Mouse (Mus musculus): ENCODE results near the gene Cntd1. TPM values are rescaled to one million over a fixed set of nuclear protein-coding genes. Genes with fewer than 3 reads are reported as not detected.
A peak's percentile ranks its signal among the peaks of the same experiment; 100 is the strongest.

The Cntd1 gene
- polyA plus RNA-seq, 1 experiment = 0.75 TPM

- Histone ChIP-seq H3K4me3 (ENCODE audit: insufficient read depth, low read depth, low read length) (no peak overlapping the region), H3K4me1 (ENCODE audit: control insufficient read depth, insufficient read depth, insufficient read length, low read length) (peaks cover 7% of the 10 kb centered on the region), H3K27ac (replicated peaks; ENCODE audit: low read depth, low read length) (no peak overlapping the region)
Measured at GRCm38 (mm10) chr11:101263989-101264280, 14.9 kb upstream of the Cntd1 start.

DNA sequence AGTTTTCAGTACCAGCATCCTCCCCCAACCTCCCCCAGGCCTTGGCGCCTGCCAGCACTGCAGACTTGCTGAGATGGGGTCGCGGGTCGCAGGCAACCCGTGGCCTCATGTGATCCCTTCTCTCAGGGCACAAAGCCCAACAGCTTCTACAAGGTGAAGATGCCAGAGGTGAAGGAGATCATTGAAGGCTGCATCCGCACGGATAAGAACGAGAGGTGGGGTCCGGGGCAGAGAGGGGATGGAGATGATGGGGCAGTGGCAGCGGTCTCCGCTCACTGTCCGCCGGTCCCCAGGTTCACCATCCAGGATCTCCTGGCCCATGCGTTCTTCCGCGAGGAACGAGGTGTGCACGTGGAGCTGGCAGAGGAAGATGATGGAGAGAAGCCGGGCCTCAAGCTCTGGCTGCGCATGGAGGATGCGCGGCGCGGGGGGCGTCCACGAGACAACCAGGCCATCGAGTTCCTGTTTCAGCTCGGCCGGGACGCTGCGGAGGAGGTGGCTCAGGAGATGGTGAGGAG is 13.8 kb upstream of the Cntd1 start:
- Histone ChIP-seq H3K4me3 (ENCODE audit: insufficient read depth, low read depth, low read length) (no peak overlapping the region), H3K27ac (replicated peaks; ENCODE audit: low read depth, low read length) (no peak overlapping the region), H3K4me1 (ENCODE audit: control insufficient read depth, insufficient read depth, insufficient read length, low read length) (peaks cover 2% of the 10 kb centered on the region)

DNA sequence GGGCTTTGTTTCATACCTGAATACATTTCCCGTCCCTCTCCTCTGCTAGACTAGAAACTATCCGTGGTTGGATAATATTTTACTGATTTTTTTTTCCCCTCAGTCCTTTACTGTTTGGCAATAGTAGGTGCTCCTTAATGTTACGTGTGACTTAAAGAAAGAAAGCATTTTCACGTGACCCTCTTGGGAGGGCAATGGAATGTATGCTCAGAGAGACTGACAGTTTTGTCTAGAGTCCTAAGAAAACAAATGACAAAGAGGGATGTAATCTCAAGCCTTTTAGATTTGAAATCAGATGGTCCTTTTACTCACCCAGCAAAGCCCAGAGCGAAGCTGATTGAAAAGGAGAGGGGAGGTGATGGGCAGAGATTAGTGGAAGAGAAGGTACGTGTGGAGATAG is 12.9 kb upstream of the Cntd1 start:
- H3K4me3 ChIP-seq (ENCODE audit: insufficient read depth, low read depth, low read length) = no peak overlapping the region
- no peaks in the 10 kb centered on the region; the same call in none of the 2 replicates for H3K4me1 ChIP-seq (ENCODE audit: control insufficient read depth, insufficient read depth, insufficient read length, low read length)
- H3K27ac ChIP-seq (replicated peaks; ENCODE audit: low read depth, low read length) = no peak overlapping the region

DNA sequence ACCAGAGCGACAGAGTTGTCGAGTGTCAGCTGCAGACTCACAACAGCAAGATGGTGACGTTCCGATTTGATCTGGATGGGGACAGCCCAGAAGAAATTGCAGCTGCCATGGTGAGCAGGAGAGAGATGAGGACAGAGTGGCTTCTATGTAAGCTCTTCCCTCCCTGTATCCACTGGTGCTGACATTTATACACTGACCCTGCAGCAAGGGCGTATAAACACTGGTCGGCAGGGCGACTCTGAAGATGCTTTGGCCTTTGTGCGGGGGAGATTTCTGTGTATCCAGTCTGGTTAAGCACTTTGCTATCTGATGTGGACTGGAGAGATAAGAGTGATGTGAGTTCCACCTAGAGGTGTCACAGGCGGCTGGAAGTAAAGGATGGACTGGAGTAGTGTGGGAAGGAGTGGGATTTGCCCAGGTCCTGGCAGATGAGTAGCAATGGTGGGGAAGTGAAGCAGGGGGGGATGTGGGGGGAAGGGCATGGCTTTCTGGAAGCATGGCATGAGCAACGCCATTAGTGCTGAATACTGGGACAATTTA is 9.2 kb upstream of the Cntd1 start:
- Histone ChIP-seq H3K4me1 (ENCODE audit: control insufficient read depth, insufficient read depth, insufficient read length, low read length) (no peaks in the 10 kb centered on the region), H3K27ac (replicated peaks; ENCODE audit: low read depth, low read length) (no peak overlapping the region), H3K4me3 (ENCODE audit: insufficient read depth, low read depth, low read length) (no peak overlapping the region)

GRCm38 (mm10) chr11:101272446-101272845 is 6.4 kb upstream of the Cntd1 start:
- H3K4me1 ChIP-seq (ENCODE audit: control insufficient read depth, insufficient read depth, insufficient read length, low read length) = peaks cover 6% of the 10 kb centered on the region; the same call in 1 of the 2 replicates
- no peak overlapping the region for H3K4me3 ChIP-seq (ENCODE audit: insufficient read depth, low read depth, low read length)
- H3K27ac ChIP-seq (replicated peaks; ENCODE audit: low read depth, low read length) = no peak overlapping the region

DNA sequence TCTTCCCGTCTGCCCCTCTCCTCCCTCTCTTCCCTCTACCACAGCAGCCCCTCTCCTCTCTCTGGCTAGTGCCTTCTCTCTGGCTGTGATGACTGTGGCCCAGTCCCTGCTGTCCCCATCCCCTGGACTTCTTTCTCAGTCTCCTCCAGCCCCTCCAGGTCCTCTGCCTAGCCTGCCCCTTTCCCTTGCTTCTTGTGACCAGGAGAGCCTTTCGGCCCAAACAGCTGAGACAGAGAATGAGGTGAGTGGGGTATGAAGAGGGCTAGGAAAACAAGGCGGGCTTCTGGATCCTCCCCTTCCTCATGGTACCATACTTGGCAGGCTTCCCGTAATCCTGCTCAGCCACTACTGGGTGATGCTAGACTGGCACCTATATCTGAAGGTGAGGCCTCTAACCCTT is 3.5 kb upstream of the Cntd1 start:
- H3K4me3 ChIP-seq (ENCODE audit: insufficient read depth, low read depth, low read length) = no peak overlapping the region
- no peak overlapping the region for H3K27ac ChIP-seq (replicated peaks; ENCODE audit: low read depth, low read length)
- H3K4me1 ChIP-seq (ENCODE audit: control insufficient read depth, insufficient read depth, insufficient read length, low read length) = peaks cover 17% of the 10 kb centered on the region

GRCm38 (mm10) chr11:101276319-101277070 is 2.3 kb upstream of the Cntd1 start:
- Histone ChIP-seq H3K4me3 (ENCODE audit: insufficient read depth, low read depth, low read length) (no peak overlapping the region), H3K27ac (replicated peaks; ENCODE audit: low read depth, low read length) (no peak overlapping the region), H3K4me1 (ENCODE audit: control insufficient read depth, insufficient read depth, insufficient read length, low read length) (peaks cover 17% of the 10 kb centered on the region)

DNA sequence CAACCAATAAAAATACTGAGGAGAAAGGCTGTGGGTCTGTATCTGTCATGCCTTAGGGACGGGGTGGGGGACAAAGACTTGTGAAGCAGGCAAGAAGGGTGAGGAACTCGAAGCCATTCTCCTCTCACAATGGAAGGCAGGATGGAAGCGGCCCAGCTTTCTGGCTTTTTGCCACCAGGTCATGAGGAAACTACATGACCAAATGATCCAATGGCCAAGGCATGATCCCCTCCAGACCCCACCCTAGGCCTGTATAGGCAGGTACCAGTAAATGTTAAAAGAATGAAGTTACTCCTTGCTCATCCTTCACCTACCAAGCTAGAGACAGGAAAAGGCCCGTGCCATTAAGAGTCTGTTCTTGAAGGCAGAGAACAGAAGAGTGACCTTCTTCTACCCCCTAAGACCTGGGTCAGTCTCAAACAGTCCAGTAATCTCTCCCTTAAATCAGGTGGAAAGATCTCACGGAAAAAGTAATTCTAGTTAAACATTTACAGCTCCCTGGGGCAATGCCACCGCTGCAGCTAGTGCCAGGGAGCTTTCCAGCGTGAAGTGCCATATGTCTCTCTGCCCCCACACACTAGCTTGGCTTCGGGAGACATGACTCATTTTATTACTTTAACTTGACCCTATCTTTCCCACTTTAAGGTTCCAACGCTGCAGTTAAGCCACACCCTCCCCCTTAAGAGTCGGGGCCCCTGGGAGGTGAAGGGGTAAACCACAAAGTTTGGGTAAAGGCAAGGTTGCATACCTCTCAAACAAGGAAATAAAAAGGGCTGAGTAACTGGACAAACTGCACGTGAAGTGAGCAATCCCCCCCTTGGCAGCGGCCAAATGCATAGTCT is 1.2 kb upstream of the Cntd1 start:
- H3K27ac ChIP-seq (replicated peaks; ENCODE audit: low read depth, low read length) = no peak overlapping the region
- peak overlapping the region; percentile 78 for H3K4me3 ChIP-seq (ENCODE audit: insufficient read depth, low read depth, low read length)
- peaks cover 17% of the 10 kb centered on the region for H3K4me1 ChIP-seq (ENCODE audit: control insufficient read depth, insufficient read depth, insufficient read length, low read length)

DNA sequence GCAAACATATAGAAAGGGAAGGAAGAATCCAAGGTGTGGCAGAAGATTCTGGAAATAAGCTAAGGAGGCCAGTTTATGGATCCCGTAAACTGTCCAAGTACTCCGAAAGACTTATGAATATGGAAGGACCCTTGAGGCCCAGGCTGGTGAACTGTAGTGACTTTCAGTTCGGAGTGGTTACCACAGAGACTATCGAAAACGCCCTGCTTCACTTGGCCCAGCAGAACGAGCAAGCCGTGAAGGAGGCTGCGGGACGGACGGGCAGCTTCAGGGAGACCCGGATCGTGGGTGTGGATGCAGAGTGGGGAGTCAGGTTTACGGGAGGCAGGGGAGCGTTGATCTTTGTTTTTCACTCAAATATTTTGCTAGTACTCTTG is 369 bp downstream of the Cntd1 start:
- Histone ChIP-seq H3K4me1 (ENCODE audit: control insufficient read depth, insufficient read depth, insufficient read length, low read length) (peaks cover 17% of the 10 kb centered on the region), H3K4me3 (ENCODE audit: insufficient read depth, low read depth, low read length) (peak overlapping the region; percentile 49), H3K27ac (replicated peaks; ENCODE audit: low read depth, low read length) (no peak overlapping the region)

GRCm38 (mm10) chr11:101280837-101281236 is 2.0 kb downstream of the Cntd1 start:
- peaks cover 17% of the 10 kb centered on the region for H3K4me1 ChIP-seq (ENCODE audit: control insufficient read depth, insufficient read depth, insufficient read length, low read length)
- H3K27ac ChIP-seq (replicated peaks; ENCODE audit: low read depth, low read length) = no peak overlapping the region

DNA sequence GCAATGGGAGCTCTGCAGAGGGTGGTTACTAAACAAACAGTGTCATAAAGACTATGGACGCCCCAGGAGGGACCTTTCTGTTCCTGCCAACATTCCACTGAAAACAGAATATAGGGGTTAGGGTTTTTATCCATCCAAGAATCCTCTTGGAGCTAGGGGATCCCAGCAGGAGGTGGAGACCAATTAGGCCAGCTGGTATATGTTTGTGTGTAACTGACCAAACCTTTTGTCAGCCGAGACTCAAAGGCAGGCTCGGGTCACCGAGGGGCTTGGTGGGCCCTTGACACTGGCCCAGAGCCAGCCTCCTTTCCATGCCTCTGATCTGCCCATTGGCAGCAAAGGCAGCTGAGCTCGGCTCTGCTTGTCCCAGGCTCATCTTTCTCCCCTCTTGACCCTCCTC is 4.1 kb downstream of the Cntd1 start:
- Histone ChIP-seq H3K4me1 (ENCODE audit: control insufficient read depth, insufficient read depth, insufficient read length, low read length) (peaks cover 7% of the 10 kb centered on the region), H3K27ac (replicated peaks; ENCODE audit: low read depth, low read length) (no peak overlapping the region), H3K4me3 (ENCODE audit: insufficient read depth, low read depth, low read length) (no peak overlapping the region)

More at GRCm38 (mm10) chr11:101280837-101281236, 2.0 kb downstream of the Cntd1 start:
- no peak overlapping the region for H3K4me3 ChIP-seq (ENCODE audit: insufficient read depth, low read depth, low read length)

DNA sequence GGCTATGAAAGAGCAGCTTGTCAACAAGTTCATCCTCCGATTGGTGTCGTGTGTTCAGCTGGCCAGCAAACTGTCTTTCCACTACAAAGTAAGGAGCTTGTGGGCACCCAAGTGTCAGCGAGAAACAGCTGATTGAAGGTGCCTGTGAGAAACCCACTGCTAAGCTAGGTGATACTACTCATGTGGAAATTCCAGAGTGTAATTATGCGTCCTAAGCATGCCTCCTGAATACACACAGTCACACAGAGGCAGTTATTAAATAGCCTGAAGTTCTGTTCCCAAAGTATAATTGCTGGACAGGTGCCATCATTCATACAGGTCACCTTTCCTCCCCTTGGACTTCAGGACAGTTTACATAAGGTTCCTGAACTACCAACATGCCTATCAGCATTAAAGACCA is 5.0 kb downstream of the Cntd1 start:
- H3K4me3 ChIP-seq (ENCODE audit: insufficient read depth, low read depth, low read length) = no peak overlapping the region
- H3K4me1 ChIP-seq (ENCODE audit: control insufficient read depth, insufficient read depth, insufficient read length, low read length) = 0 out of 2 replicates have a peak, but pooled peaks cover 3% of the 10 kb centered on the region
- H3K27ac ChIP-seq (replicated peaks; ENCODE audit: low read depth, low read length) = no peak overlapping the region

GRCm38 (mm10) chr11:101287306-101287705 is 8.5 kb downstream of the Cntd1 start:
- H3K27ac ChIP-seq (replicated peaks; ENCODE audit: low read depth, low read length) = no peak overlapping the region
- no peaks in the 10 kb centered on the region for H3K4me1 ChIP-seq (ENCODE audit: control insufficient read depth, insufficient read depth, insufficient read length, low read length)
- H3K4me3 ChIP-seq (ENCODE audit: insufficient read depth, low read depth, low read length) = no peak overlapping the region

DNA sequence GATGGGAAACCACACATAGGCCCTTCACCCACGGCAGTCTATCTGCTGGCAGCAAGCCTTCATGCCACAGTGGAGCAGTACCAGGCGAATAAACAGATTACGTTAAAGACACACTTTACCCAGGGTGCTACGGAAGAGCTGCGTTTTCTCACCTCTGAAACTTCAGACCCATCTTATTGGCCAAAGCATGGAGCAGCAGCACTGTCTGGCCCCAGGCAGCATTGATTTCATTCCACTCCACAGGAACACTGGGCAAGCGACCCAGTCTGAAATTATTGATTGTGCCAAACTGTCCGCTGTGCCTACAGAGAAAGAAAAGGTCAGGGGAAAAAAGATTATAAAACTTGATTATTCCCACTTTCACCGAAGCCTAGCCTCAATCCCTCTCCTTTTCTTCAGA is 12.4 kb downstream of the Cntd1 start:
- no peaks in the 10 kb centered on the region for H3K4me1 ChIP-seq (ENCODE audit: control insufficient read depth, insufficient read depth, insufficient read length, low read length)
- no peak overlapping the region for H3K27ac ChIP-seq (replicated peaks; ENCODE audit: low read depth, low read length)
- no peak overlapping the region for H3K4me3 ChIP-seq (ENCODE audit: insufficient read depth, low read depth, low read length)

- no peak overlapping the region for H3K4me3 ChIP-seq (ENCODE audit: insufficient read depth, low read depth, low read length)
- H3K4me1 ChIP-seq (ENCODE audit: control insufficient read depth, insufficient read depth, insufficient read length, low read length) = no peaks in the 10 kb centered on the region
- no peak overlapping the region for H3K27ac ChIP-seq (replicated peaks; ENCODE audit: low read depth, low read length)
Measured at GRCm38 (mm10) chr11:101295191-101295590, 16.4 kb downstream of the Cntd1 start.

All from brown adipose tissue, adult 24 weeks (tissue).